Mouse (Mus musculus) cerebellum, adult 11-12 months (tissue): ENCODE data around the gene Hist1h3c.
"Not testable (repeated sequence)": the region's sequence is repeated elsewhere in the genome, so short reads cannot be mapped to it uniquely, and the experiment has no call there.

ENCODE experiments used
- DNase-seq: peaks from one replicate; pipeline ENCODE4 v3.0.0; 2022

Gene Hist1h3c

GRCm38 (mm10) chr13:23739069-23739921 lies 6.1 kb downstream of the Hist1h3c start:
- peak; percentile 94 for DNase-seq

DNA sequence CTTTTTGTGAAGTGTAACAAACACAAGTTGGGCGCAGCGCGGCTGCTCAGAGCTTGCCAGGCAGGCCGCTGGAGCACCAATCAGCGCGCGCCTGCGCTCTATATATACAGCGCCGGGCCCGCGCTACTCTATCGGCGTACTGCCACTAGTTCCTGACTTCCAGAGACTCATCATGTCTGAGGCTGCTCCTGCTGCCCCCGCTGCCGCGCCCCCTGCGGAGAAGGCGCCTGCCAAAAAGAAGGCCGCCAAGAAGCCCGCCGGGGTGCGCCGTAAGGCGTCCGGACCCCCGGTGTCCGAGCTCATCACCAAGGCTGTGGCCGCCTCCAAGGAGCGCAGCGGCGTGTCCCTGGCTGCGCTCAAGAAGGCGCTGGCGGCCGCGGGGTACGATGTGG lies 6.7 kb downstream of the Hist1h3c start, which contains the start of gene Hist1h1c:
TSS of gene Hist1h1c (plus strand) at position 132 of the 392 bp plus-strand sequence.
- peak; percentile 85 for DNase-seq

DNA sequence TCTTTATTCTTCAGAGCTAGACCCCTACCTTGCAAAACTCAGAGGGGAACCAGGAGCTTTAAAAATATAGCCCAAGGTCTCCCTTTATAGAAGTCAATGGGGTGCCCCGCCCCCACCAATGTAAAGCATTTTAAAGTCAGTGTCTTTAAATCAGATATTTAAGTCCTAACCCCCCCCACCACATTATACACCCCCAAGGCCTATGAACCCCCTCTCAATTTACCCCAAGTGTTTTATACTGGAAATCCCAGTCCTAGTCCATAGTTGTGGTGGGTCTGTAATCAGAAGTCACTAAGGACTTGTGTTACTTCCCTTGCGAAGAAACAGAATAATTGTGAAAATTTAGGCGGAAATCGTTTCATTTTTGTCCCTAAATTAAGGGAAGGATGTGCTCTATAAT lies 7.4 kb downstream of the Hist1h3c start:
- DNase-seq: no peak

DNA sequence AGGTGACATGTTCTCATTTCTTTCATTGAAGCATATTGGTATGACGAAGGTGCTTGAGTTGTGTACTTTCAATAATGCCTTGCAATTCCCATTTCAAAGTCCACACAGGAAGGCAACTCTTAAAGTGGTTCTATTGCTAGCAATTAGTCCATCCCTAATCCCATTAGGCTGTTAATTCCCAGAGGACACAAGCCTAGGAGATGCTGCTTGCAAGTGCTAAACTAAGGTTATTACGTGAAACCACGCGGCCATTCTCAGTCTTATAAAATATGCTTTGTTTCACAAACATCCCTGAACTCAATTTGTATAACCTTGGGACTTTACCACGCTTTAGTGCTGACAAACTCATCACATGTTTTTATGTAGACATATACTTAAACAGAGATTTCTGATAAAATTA lies 8.3 kb downstream of the Hist1h3c start:
- no peak for DNase-seq

GRCm38 (mm10) chr13:23732156-23732804 lies 13.1 kb downstream of the Hist1h3c start:
- DNase-seq: no peak

GRCm38 (mm10) chr13:23730479-23730878 lies 14.9 kb downstream of the Hist1h3c start:
- no peak for DNase-seq

GRCm38 (mm10) chr13:23729706-23730105 lies 15.7 kb downstream of the Hist1h3c start:
- DNase-seq: no peak

DNA sequence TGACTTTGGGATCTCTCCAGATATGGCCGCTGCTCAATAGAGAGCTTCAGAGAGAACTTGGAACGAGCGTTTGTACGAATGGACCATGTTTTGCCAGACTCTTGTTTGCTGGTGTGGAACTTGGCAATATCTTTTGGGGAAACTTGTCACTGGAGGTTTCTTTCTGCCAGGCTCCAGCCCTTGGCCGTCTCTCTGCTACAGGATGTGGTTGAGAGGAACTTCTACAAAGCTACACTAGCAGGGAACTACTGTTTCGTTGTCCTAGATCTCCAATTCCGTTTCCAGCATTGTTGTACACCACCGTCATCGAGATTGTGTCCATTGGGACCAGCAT lies 16.2 kb downstream of the Hist1h3c start:
- no peak for DNase-seq

- no peak for DNase-seq
These were observed 16.8 kb downstream of the Hist1h3c start for GRCm38 (mm10) chr13:23728472-23729191.

DNA sequence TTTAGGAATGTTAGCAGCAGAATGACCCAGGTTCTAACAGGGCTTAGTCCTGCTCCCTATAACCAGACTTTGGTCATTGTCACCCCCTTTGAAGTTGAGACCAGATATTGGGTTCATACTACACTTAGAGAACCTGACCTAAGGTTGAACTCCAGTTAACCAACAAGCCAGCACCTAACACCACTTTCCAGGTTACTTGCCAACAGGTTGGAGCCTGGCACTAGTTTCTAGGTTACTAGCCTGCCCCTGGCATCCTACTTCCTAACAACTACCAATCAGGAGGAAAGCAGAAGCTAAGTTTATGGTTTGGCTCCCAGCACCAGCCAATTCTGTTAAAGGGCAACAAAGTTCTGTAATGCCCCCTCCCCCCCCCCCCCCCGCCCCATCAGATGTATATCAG lies 20.2 kb downstream of the Hist1h3c start:
- no peak for DNase-seq

GRCm38 (mm10) chr13:23724239-23724638 lies 21.2 kb downstream of the Hist1h3c start:
- no peak for DNase-seq

DNA sequence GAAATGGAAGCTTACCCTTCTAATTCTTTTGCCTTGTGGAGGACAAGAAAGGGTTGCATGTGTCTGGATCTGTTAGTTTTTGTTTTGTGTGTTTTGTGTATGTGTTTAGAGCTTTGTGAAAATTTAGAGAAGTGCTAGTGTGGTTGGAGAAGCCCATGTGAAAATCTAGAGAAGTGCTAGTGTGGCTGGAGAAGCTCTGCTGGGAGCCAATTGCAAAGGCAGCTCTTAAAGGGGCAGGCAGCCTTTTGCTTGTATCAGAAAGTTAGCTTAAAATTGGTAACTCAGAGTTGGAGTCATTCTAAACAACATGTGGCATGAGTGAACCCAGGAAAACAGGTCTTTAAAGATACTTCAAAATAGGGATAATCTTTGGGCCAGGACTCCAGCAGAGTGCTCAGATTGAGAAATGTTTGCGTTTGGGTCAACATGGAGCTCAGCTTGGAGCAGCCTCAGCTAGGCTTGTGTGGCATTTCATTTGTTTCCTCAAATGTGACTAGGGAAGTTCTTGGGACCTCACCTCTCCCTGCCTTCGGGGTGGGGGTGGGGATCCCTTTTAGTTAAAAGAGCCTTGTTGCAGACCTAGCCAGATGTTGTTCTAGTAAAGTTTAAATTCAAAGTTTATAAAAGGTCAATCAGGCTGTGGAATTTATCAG lies 27.7 kb downstream of the Hist1h3c start:
- DNase-seq: not testable (repeated sequence)

GRCm38 (mm10) chr13:23717176-23717575 lies 28.2 kb downstream of the Hist1h3c start:
- no peak for DNase-seq

- DNase-seq: no peak
These were observed 28.9 kb downstream of the Hist1h3c start for GRCm38 (mm10) chr13:23716261-23717042.

DNA sequence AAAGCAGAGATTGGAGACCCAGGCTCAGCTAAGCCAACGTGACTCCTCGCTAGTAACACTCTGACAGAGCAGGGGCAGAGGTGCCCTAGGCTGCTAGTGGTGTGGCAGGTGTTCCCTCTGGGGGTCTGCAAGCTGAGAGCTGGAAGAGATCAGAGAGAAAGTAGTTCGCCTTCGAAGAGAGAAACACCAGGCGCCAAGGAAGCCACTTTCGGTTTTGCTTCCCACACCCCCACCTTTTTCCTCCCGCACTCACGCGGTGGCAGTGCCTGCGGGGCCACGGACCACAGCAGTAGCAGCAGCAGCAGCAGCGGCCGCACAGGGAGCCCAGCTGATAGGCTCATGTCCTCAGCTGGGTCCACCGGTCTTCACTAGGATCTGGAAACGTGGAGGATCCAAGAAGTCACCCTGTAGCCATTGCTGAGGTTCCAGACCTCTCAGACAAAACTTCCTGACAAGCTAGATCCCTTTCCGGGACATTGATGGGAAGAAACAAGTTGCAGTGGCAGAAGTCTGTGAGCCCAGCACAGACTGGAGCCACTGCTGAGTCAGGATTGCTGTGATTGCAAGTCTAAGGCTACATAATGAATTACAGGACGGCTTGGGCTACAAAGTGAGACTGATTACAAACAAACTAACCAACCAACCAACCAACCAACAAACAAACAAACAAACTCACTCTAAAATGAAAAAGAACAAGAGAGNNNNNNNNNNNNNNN lies 34.9 kb downstream of the Hist1h3c start, which contains the start of gene Hfe:
TSS of gene Hfe (minus strand) at position 481 of the 716 bp plus-strand sequence.
- DNase-seq: no peak

DNA sequence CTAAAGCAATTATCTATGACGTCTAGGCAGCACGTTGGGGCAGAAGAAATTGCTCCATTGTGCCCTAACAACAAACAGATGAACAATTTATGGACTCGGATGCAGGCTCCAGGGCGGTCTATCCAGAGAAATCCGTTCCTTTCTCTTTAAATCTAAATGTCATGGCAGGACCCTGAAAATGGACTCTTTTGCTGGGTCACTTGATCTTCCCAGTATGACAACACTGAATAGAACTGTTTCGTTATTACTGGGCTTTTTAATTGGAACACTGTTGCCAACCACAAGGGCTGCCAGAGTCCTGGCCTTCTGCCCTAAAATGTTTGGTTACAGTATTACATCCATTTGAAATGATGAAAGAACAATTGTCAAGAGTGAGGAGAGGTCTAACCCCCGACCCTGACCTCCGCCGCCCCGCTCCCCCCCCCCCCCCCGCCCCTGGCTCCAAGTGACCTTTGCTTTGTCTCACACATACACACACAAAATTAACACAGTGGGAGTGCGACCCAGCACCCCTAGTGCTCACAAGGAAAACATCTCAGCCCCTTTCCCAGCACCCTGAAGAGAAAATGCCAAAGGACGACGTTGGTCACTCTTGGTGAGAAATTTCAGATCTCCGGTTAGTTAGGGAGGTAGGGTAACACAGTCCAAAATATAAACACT lies 35.6 kb downstream of the Hist1h3c start:
- no peak for DNase-seq

DNA sequence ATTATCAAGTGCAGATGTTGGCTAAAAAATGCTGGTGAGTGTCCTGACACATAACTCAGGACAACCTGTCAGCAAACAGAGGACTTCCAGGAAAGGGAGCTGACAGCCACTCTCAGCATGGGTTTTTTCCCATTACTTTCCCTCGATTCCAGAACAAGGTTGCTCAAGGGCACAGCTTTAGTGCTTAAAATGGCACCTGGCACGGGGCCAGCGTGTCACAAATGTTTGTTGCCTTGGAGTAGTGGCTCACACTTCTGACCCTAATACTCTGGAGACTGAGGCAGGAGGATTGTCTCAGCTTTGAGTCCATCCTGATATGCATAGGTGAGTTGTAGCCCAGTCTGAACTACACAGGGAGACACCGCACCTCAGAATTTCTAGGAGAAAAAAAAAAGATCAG lies 36.7 kb downstream of the Hist1h3c start:
- no peak for DNase-seq

GRCm38 (mm10) chr13:23708041-23708440 lies 37.4 kb downstream of the Hist1h3c start:
- no peak for DNase-seq

DNA sequence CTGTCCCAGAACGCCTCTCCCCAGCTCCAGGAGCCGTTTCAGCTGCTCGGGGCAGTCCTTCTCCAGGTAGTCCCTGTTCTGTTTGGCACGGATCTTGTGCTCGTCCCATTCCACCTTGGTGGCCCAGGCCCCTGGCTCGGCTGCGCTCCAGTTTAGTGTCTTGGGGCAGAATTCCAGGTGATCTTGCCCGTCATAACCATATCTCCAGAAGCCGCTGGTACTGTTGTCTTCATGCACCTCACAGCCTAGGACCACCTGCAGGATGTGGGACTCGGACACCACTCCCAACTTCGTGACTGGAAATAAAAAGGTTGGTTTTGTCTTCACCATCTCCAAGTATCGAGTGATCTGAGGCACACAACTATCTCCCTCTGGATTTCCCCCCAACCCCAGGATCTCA lies 38.6 kb downstream of the Hist1h3c start:
- no peak for DNase-seq

GRCm38 (mm10) chr13:23705751-23706356 lies 39.5 kb downstream of the Hist1h3c start:
- no peak for DNase-seq

DNA sequence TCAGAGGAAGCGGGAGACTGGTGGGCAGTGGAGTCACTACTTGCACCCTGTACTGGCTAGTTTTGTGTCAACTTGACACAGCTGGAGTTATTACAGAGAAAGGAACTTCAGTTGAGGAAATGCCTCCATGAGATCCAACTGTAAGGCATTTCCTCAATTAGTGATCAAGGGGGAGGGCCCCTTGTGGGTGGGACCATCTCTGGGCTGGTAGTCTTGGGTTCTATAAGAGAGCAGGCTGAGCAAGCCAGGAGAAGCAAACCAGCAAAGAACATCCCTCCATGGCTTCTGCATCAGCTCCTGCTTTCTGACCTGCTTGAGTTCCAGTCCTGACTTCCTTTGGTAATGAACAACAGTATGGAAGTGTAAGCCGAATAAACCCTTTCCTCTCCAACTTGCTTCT lies 42.6 kb downstream of the Hist1h3c start:
- not testable (repeated sequence) for DNase-seq
